Mouse (Mus musculus): ENCODE results near the gene Btn2a2.

Btn2a2 gene

DNA sequence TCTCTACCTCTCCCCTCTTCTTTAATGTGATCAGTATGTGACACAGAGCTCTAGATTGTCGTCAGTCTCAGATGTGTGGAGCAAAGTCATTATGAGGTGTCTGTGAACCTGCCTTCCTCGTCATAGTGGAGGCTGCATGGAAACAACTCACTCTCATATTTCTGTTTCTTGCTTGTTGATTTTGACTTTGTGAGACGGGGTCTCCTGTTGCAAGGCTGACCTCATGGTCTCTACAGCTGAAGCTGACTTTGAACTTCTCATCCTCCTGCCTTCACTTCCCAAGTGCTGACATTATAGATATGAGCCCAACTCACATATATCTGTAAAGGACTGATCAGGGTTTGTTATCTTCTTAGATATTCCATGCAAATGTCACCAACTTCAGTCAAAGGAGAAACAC, 39.9 kb downstream of the Btn2a2 start:
- DNase-seq (ENCODE audit: low spot score in 2 of 2): no peak

GRCm38 (mm10) chr13:23446498-23446952, 42.1 kb downstream of the Btn2a2 start:
- peak; percentile 80 to 86 for DNase-seq (ENCODE audit: low spot score in 2 of 2)

DNA sequence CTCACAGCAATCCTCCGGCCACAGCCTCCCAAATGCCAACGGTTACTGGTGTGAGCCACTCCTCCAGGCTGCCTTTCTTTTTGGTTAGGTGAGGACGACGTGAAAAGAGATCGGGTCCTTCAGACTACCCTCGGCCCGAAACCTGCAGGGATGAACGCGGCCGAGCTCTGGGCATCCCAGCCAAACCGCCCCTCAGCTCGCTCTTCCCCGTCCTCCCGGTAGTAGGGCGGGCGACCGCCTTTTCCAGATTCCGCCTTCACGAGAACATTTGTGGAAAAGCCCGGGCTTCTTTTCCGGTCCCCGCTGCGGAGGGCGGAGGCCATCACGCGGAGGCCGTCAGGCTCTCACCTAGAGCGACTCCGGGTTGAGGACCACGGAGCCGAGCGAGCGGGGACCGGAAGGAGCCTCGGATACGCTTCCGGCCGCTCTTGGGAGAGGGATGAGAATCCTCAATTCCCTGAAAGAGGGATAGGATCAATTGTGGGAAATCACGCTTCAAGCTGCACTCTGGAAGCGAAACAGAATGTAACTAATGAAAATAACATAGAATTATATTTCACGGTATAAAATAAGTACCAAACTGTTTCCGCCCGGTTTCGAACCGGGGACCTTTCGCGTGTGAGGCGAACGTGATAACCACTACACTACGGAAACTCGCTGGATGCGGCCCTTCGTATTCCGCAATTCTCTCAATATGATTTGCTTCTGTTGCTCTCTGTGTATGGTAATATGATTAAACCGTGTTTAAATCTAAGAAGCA, 42.9 kb downstream of the Btn2a2 start:
- DNase-seq (ENCODE audit: low spot score in 2 of 2): peak; percentile 84 to 91

DNA sequence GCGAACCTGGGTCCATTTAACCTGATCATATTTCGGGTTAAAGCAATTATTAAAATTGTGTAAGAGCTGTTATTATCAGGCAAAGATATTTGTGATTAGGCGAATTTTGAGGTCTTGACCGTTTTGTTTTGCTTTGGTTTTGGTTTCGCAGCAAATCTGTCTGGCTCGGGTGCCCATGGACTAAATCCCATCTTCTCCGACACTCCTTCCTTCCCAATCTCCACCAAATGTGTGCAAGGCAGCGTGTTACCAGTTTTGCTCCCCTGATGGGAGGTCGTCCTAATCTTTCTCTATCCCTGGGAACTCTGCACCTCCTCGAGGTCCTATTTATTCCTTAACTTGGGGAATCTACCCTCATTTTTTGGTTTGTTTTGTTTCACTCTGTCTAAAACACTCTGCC, 43.5 kb downstream of the Btn2a2 start:
- no peak for DNase-seq (ENCODE audit: low spot score in 2 of 2)

GRCm38 (mm10) chr13:23444451-23444850, 44.2 kb downstream of the Btn2a2 start:
- no peak for DNase-seq (ENCODE audit: low spot score in 2 of 2)

DNA sequence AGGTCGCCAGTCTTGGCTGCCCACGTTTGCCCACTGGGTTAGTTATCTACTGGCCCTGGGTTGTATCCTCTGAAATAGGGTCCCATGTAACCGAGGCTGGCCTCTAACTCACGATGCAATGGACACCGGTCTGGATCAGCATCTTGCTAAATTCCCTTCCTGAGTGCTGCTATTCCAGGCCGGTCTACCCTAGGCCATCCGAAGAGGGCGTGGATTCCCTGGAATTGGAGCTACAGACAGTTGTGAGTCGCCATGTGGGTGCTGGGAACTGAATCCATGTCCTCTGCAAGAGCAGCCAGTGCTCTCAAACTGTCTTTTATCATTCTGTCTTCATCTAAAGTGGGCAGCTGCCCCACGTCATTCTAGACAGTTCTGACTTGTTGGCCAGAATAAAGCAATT, 48.8 kb downstream of the Btn2a2 start:
- DNase-seq (ENCODE audit: low spot score in 2 of 2): no peak

- DNase-seq (ENCODE audit: low spot score in 2 of 2): no peak
Measured at GRCm38 (mm10) chr13:23438521-23438920, 50.1 kb downstream of the Btn2a2 start.

GRCm38 (mm10) chr13:23437908-23438307, 50.7 kb downstream of the Btn2a2 start:
- DNase-seq (ENCODE audit: low spot score in 2 of 2): peak; percentile 85 to 86

- DNase-seq (ENCODE audit: low spot score in 2 of 2): no peak
Measured at GRCm38 (mm10) chr13:23436861-23437822, 51.5 kb downstream of the Btn2a2 start.

- DNase-seq (ENCODE audit: low spot score in 2 of 2): no peak
Measured at GRCm38 (mm10) chr13:23436231-23436661, 52.4 kb downstream of the Btn2a2 start.

DNA sequence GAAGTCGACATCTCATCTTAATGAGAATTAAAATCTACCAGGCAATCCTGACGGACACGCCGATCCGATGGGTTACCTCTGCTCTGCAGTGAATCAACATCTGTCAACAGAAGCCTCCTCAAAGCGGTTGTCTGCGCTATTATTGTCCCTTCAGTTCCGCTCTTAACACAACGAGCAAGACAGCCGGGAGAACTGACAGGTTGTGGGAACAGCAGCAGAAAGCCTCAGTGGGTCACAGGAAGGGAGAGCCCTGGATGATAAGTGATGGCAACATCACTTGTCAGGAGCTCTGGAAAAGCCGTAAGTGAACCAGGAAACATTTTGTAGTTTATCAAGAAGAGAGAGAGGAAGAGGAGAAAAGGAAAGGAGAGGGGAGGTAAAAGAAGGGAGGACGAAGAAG, 53.0 kb downstream of the Btn2a2 start:
- no peak for DNase-seq (ENCODE audit: low spot score in 2 of 2)

- no peak for DNase-seq (ENCODE audit: low spot score in 2 of 2)
Measured at GRCm38 (mm10) chr13:23435241-23435640, 53.4 kb downstream of the Btn2a2 start.

- no peak for DNase-seq (ENCODE audit: low spot score in 2 of 2)
Measured at GRCm38 (mm10) chr13:23434426-23434825, 54.2 kb downstream of the Btn2a2 start.

DNA sequence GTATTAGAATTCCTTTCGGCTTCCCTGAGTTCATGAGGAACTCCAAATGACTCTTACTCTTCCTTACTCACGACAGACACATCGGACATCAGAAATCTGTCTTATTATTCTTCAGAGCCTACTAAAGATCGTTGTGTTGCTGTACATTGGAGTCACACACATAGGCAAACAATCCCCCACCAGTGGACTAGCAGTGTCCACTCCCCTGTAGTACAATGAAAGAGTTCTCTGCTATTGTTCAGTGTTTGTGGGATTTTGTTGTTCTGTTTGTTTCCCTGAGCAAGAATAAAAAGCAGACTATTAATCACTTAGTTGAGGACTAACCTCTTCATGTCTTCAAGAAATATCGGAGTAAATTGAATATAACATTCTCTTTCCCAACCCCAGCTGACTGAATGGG, 54.9 kb downstream of the Btn2a2 start:
- no peak for DNase-seq (ENCODE audit: low spot score in 2 of 2)

- DNase-seq (ENCODE audit: low spot score in 2 of 2): no peak
Measured at GRCm38 (mm10) chr13:23433206-23433605, 55.5 kb downstream of the Btn2a2 start.

- DNase-seq (ENCODE audit: low spot score in 2 of 2): peak; percentile 86 to 89
Measured at GRCm38 (mm10) chr13:23432562-23433201, 56.0 kb downstream of the Btn2a2 start.

GRCm38 (mm10) chr13:23431351-23431771, 57.3 kb downstream of the Btn2a2 start:
- DNase-seq (ENCODE audit: low spot score in 2 of 2): peak in 1 of 2 experiments; percentile 75

GRCm38 (mm10) chr13:23430734-23431133, 57.9 kb downstream of the Btn2a2 start:
- DNase-seq (ENCODE audit: low spot score in 2 of 2): peak in 1 of 2 experiments; percentile 73

GRCm38 (mm10) chr13:23429771-23430380, 58.8 kb downstream of the Btn2a2 start:
- DNase-seq (ENCODE audit: low spot score in 2 of 2): no peak

DNA sequence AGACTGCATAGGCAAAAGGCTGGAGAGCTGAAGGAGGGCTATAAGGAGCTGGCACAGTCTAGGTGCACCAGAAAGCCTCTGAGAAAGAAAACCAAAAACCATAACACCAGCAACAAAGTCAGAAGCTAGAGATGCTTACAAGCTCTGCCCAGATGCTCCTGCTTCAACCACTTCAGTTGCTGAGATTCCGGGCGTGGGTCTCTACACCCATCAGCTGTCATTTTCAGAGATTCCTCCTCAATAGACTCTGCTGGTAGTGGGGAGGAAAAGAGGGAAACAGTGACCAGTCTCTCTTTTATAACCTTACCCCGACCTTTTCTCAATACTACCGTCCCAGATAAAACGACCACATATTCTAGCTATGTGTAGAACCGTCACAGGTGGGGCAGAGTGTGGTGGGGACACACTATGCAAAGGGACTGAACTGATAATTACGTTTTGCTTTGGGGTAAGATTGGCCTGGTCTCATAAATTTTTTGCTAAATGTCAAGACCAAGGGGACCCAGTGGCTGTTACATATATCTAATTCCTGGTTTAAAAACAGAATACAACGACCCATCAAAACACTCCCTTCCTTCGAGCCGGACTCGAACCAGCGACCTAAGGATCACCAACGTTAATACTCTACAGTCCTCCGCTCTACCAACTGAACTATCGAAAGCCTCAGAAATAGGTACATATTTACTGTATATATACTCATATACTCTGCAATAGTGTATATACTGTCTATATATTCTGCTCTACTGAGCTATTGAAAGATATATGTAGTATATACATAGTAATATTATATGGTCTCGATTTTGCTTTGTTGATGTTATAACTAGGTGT, 60.3 kb downstream of the Btn2a2 start:
- no peak for DNase-seq (ENCODE audit: low spot score in 2 of 2)

Data from right cerebral cortex, postnatal 36 days (tissue).